Mouse (Mus musculus) hindbrain, embryonic 12.5 days (tissue): ENCODE measurements around the gene Tgif2lx2. TPM values are rescaled to one million over a fixed set of nuclear protein-coding genes. Genes with fewer than 3 reads are reported as not detected.
"Not testable (repeated sequence)": the region's sequence is repeated elsewhere in the genome, so short reads cannot be mapped to it uniquely, and the experiment has no call there.

ENCODE experiments used
- ATAC-seq: fragments of 200-750 bp; cut with Nextera tagmentation; 2 replicates; pipeline ENCODE4 v1.8.0; 2017; ENCODE audit warnings: moderate TSS enrichment; ENCODE audit not compliant: low FRiP score
- H3K27ac ChIP-seq: fragments of 300-500 bp; sonication (generic); 2 replicates; pipeline ENCODE4 v1.5.1; 2016; ENCODE audit warnings: mild to moderate bottlenecking
- H3K27me3 ChIP-seq: fragments of 300-500 bp; sonication (generic); 2 replicates; pipeline ENCODE4 v1.6.1; 2016; ENCODE audit warnings: mild to moderate bottlenecking
- H3K36me3 ChIP-seq: fragments of 300-500 bp; sonication (generic); 2 replicates; pipeline ENCODE4 v1.6.1; 2016; ENCODE audit warnings: mild to moderate bottlenecking
- H3K4me1 ChIP-seq: fragments of 300-500 bp; sonication (generic); 2 replicates; pipeline ENCODE4 v1.6.1; 2016
- H3K4me2 ChIP-seq: fragments of 300-500 bp; sonication (generic); replicated peaks from 2 replicates; pipeline ENCODE4 v1.6.1; 2016; ENCODE audit warnings: mild to moderate bottlenecking
- H3K4me3 ChIP-seq: fragments of 300-500 bp; sonication (generic); 2 replicates; pipeline ENCODE4 v1.5.1; 2016; ENCODE audit warnings: mild to moderate bottlenecking
- H3K9ac ChIP-seq: fragments of 300-500 bp; sonication (generic); 2 replicates; pipeline ENCODE4 v1.6.1; 2016; ENCODE audit warnings: mild to moderate bottlenecking, moderate library complexity
- H3K9me3 ChIP-seq: fragments of 300-500 bp; sonication (generic); replicated peaks from 2 replicates; pipeline ENCODE4 v1.6.1; 2016; ENCODE audit warnings: mild to moderate bottlenecking
- WGBS: fragments of 180-500 bp; shearing (Covaris S2); methylation state at CpG from one replicate; pipeline ENCODE4 v1.1.7; 2016; 5-methylcytosine and 5-hydroxymethylcytosine counted together
- polyA plus RNA-seq: library from polyadenylated mRNA; unstranded; fragments of >200 nt; fragmentation: Nextera tagmentation; extraction: Ambion mirVana; gene quantifications from 2 replicates; pipeline ENCODE4 v1.2.1, GENCODE M21; 2016

Tgif2lx2 gene
- not detected in 2 replicates for polyA plus RNA-seq

GRCm38 (mm10) chrX:118426927-118427326 lies at the start of gene Tgif2lx2:
TSS of gene Tgif2lx2 (plus strand) at chrX:118427227.
- WGBS: no CpG with 5 or more reads among the region's 5 CpGs
- H3K27ac ChIP-seq: not testable (repeated sequence)

More at GRCm38 (mm10) chrX:118426927-118427326, at the start of gene Tgif2lx2:
- not testable (repeated sequence) for H3K4me2 ChIP-seq, H3K4me1 ChIP-seq, H3K9ac ChIP-seq, H3K36me3 ChIP-seq, H3K9me3 ChIP-seq, H3K4me3 ChIP-seq, ATAC-seq, H3K27me3 ChIP-seq

Other genes starting within 250 kb of the Tgif2lx2 start
- not detected in 2 replicates for gene Tgif2lx1, start 53.5 kb downstream of the Tgif2lx2 start, polyA plus RNA-seq